Mouse (Mus musculus): ENCODE data around the gene Mgat5.

GRCm38 (mm10) chr1:127372096-127372495 lies 167.3 kb downstream of the Mgat5 start:
- TF ChIP-seq MYOG (IDR thresholded peaks at IDR 0.05; ENCODE audit: control insufficient read depth, extremely low read depth, insufficient read length) (no peak), CTCF (IDR thresholded peaks at IDR 0.05; ENCODE audit: control insufficient read depth, insufficient read depth, insufficient read length) (no peak), MAX (IDR thresholded peaks at IDR 0.05) (no peak), CEBPB (IDR thresholded peaks at IDR 0.05; ENCODE audit: low read depth) (no peak)
